Mouse (Mus musculus) liver, embryonic 18 days (tissue): Measurements from ENCODE around the gene Mcm2. TPM values are rescaled to one million over a fixed set of nuclear protein-coding genes. Genes with fewer than 3 reads are reported as not detected.

Source experiments
- polyA plus RNA-seq: library from polyadenylated mRNA; depleted of rRNA; stranded (reverse); fragments of >200 nt; gene quantifications from 2 replicates; pipeline ENCODE4 v1.2.3, GENCODE M21; 2012; rRNA removed

Mcm2 gene
- polyA plus RNA-seq = 50.0 and 51.5 TPM in 2 replicates

GRCm38 (mm10) chr6:88898534-88899048 is at the start of gene Mcm2:
Mcm2 (minus strand) TSS chr6:88898780.

GRCm38 (mm10) chr6:88901947-88902820 is 3.6 kb upstream of the Mcm2 start, which contains the start of gene Tpra1:
Tpra1 (plus strand) TSS chr6:88902251.

GRCm38 (mm10) chr6:88874868-88875508 is 23.6 kb downstream of the Mcm2 start, which contains the start of gene Podxl2:
Podxl2 (minus strand) TSS chr6:88875044.

GRCm38 (mm10) chr6:88841781-88842689 is 56.5 kb downstream of the Mcm2 start, which contains the start of gene Abtb1:
Abtb1 (minus strand) TSS chr6:88841984.

Other genes starting within 250 kb of the Mcm2 start
- 9.1 and 11.7 TPM in 2 replicates for gene Mgll, start 174.4 kb downstream of the Mcm2 start, polyA plus RNA-seq
- gene Abtb1, start 56.8 kb downstream of the Mcm2 start, polyA plus RNA-seq = 39.1 and 49.1 TPM in 2 replicates
- 1.7 and 1.8 TPM in 2 replicates for gene Podxl2, start 23.7 kb downstream of the Mcm2 start, polyA plus RNA-seq
- gene Tpra1, start 3.5 kb upstream of the Mcm2 start, polyA plus RNA-seq = 49.6 and 57.0 TPM in 2 replicates